Comparison of ENCODE assay signal across 14 mouse cellular contexts in the genomic region with DNA sequence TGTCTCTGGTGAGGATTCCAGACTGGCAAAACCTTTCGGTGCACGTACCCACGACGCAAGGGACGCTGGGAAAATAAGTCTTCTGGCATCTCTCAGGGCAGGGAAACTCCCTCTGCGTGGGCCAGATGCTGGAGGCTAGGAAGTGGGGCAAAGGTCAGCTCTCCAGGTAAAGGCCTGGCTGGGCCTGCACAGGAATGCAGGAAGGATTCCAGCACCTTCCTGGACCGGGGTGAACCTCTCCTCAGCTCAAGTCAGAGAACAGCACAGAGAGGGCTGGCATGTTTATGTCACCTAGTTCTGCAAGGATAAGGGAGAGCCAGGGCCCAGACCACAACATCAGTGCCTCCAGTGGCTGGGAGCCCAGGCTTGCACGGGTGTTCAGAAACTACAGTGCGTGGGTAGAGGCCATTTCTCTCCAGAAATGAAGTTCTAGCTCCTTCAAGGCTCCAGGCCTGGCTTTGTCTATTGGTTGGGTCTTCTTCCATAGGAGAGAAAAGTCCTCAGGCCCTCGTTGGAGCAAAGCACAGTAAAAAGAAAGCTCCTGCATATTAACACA.
A peak's percentile ranks its signal among the peaks of the same experiment; 100 is the strongest.
DNase-seq lines count a peak whose midpoint lies in the region; ATAC-seq lines count a peak whose summit lies in the region.
"Had no signal": no experiment of that assay in that cellular context is flagged by ENCODE, and none has a peak within 500 bp of the region (broad histone marks: within the 10 kb centered on the region; RNA-seq: fewer than 3 reads in every experiment).

No protein-coding gene starts in this region.

- intact Hi-C loops in heart, postnatal 25 days (cut with DNase I) = no loop called here

- H3K27ac ChIP-seq in heart, embryonic 10.5 days = peak overlapping the region; percentile 59
- H3K27ac ChIP-seq in hindbrain, embryonic 14.5 days = no peak overlapping the region
- H3K27ac ChIP-seq in hindbrain, embryonic 16.5 days (ENCODE audit: low read depth, low read length) = no peak overlapping the region
- H3K27ac ChIP-seq: hindbrain, postnatal 0 days; limb, embryonic 15.5 days; midbrain, embryonic 10.5 days; neural tube, embryonic 12.5 days had no signal

- DNase-seq in heart, embryonic 10.5 days (ENCODE audit: low spot score) = no peak
- no peak for DNase-seq in heart, postnatal 25 days (ENCODE audit: low spot score)
- peak; percentile 72 for DNase-seq in urinary bladder, postnatal 14 days (ENCODE audit: low spot score)
- DNase-seq in urinary bladder, postnatal 36 days (ENCODE audit: low spot score in 2 of 2) = no peak
- DNase-seq in kidney, postnatal 36 days = peak; percentile 86 to 92
- no peak for DNase-seq in right cerebral cortex, postnatal 14 days
- no peak for DNase-seq in hindbrain, embryonic 14.5 days (ENCODE audit: low spot score)
- DNase-seq: thymus, adult 2 months had no signal

- no peaks in the 10 kb centered on the region for H3K36me3 ChIP-seq in heart, embryonic 10.5 days
- no peaks in the 10 kb centered on the region for H3K36me3 ChIP-seq in hindbrain, embryonic 14.5 days (replicated peaks; ENCODE audit: control insufficient read depth, insufficient read depth)
- no peaks in the 10 kb centered on the region for H3K36me3 ChIP-seq in hindbrain, embryonic 16.5 days (ENCODE audit: control insufficient read depth, insufficient read depth, low read length)
- H3K36me3 ChIP-seq: limb, embryonic 15.5 days; midbrain, embryonic 10.5 days; neural tube, embryonic 12.5 days had no signal

- no peak overlapping the region for H3K9ac ChIP-seq in hindbrain, embryonic 14.5 days
- no peak overlapping the region for H3K9ac ChIP-seq in hindbrain, embryonic 16.5 days (ENCODE audit: low read depth, low read length)
- H3K9ac ChIP-seq: limb, embryonic 15.5 days; neural tube, embryonic 12.5 days had no signal

- H3K9me3 ChIP-seq in heart, embryonic 10.5 days = 0 out of 2 replicates have a peak, but pooled peaks cover 3% of the 10 kb centered on the region
- no peaks in the 10 kb centered on the region for H3K9me3 ChIP-seq in hindbrain, embryonic 14.5 days (ENCODE audit: control insufficient read depth, low read length)
- H3K9me3 ChIP-seq in hindbrain, embryonic 16.5 days (ENCODE audit: control insufficient read depth, low read length) = no peaks in the 10 kb centered on the region
- H3K9me3 ChIP-seq: limb, embryonic 15.5 days; midbrain, embryonic 10.5 days; neural tube, embryonic 12.5 days had no signal

- peaks cover 75% of the 10 kb centered on the region for H3K4me1 ChIP-seq in heart, embryonic 10.5 days
- H3K4me1 ChIP-seq in hindbrain, embryonic 14.5 days (replicated peaks; ENCODE audit: control insufficient read depth, insufficient read depth, low read length) = no peaks in the 10 kb centered on the region
- H3K4me1 ChIP-seq in hindbrain, embryonic 16.5 days (ENCODE audit: control insufficient read depth, insufficient read depth, low read depth, low read length) = peaks cover 9% of the 10 kb centered on the region

- H3K27me3 ChIP-seq in heart, embryonic 10.5 days (ENCODE audit: insufficient read depth, poor library complexity, severe bottlenecking) = 0 out of 2 replicates have a peak, but pooled peaks cover 4% of the 10 kb centered on the region
- H3K27me3 ChIP-seq in hindbrain, embryonic 14.5 days (ENCODE audit: control insufficient read depth, insufficient read depth, low read length) = no peaks in the 10 kb centered on the region
- no peaks in the 10 kb centered on the region for H3K27me3 ChIP-seq in hindbrain, embryonic 16.5 days (replicated peaks; ENCODE audit: control insufficient read depth, insufficient read depth, low read length)
- H3K27me3 ChIP-seq: limb, embryonic 15.5 days; neural tube, embryonic 12.5 days had no signal

- H3K4me2 ChIP-seq in hindbrain, embryonic 14.5 days (replicated peaks) = no peak overlapping the region
- no peak overlapping the region for H3K4me2 ChIP-seq in hindbrain, embryonic 16.5 days (ENCODE audit: low read length)
- H3K4me2 ChIP-seq: limb, embryonic 15.5 days; neural tube, embryonic 12.5 days had no signal

- no peak for ATAC-seq in hindbrain, embryonic 14.5 days (ENCODE audit: low FRiP score)
- ATAC-seq in hindbrain, embryonic 16.5 days = no peak
- ATAC-seq: hindbrain, postnatal 0 days had no signal

- no peak overlapping the region for H3K4me3 ChIP-seq in heart, embryonic 10.5 days
- H3K4me3 ChIP-seq in hindbrain, embryonic 14.5 days (replicated peaks; ENCODE audit: low read length) = no peak overlapping the region
- no peak overlapping the region for H3K4me3 ChIP-seq in hindbrain, embryonic 16.5 days (ENCODE audit: low read length)
- H3K4me3 ChIP-seq: erythroblast, embryonic 14.5 days; limb, embryonic 15.5 days; midbrain, embryonic 10.5 days; neural tube, embryonic 12.5 days had no signal

- WGBS in heart, embryonic 10.5 days = 73% methylated on average over 10 of the region's 10 CpGs
- WGBS in hindbrain, embryonic 14.5 days = 87% methylated on average over 10 of the region's 10 CpGs
- 86% methylated on average over 10 of the region's 10 CpGs for WGBS in hindbrain, embryonic 16.5 days

Comparison
In these comparisons a context has a peak if more than half of its experiments do, and no peak if none do; other contexts are left out.
1. DNase-seq: peak in urinary bladder, postnatal 14 days (single experiment) and kidney, postnatal 36 days (2 of 2); none in heart, embryonic 10.5 days (single experiment), heart, postnatal 25 days (single experiment), urinary bladder, postnatal 36 days (0 of 2), right cerebral cortex, postnatal 14 days (single experiment) and hindbrain, embryonic 14.5 days (single experiment).